Mouse (Mus musculus): Measurements from ENCODE around the gene Hnrnpa3.
A peak's percentile ranks its signal among the peaks of the same experiment; 100 is the strongest.

Gene Hnrnpa3

DNA sequence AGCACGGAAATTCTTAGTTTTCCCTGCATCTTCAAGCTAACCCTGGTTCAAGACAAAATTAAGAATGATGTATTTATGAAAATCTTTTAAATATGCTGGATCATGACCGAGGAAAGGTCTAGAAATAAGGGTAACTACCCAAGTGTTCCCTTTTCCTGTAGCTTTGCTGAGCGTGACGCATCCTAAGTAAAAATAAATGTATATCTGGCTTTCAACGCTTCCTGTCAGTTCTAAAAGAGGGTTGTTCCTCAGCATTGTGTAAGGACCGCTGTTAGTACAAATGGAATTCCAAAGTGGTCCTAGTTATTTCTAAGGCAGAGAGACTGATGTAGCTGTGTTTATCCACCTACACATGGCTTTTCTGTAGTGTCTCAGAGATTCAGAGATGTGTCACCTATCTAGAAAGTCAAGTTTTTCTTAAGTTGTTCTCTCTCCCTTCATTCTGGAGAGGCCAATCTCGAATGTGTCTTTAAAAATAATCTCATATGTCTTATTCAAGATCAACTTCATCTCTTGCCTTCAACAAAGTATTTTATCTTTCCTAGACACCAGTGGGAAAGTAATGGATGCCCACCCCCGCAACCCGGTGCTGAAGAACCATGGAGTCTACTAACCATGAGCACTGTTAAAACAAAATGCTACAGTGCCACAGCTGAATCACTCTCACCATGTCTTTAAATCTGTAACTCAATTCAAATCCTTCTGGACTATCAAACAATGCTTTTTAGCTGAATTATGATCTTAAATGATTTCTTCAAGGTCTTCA is 42.9 kb downstream of the Hnrnpa3 start:
- no peak for DNase-seq (ENCODE audit: low read depth, low spot score)

DNA sequence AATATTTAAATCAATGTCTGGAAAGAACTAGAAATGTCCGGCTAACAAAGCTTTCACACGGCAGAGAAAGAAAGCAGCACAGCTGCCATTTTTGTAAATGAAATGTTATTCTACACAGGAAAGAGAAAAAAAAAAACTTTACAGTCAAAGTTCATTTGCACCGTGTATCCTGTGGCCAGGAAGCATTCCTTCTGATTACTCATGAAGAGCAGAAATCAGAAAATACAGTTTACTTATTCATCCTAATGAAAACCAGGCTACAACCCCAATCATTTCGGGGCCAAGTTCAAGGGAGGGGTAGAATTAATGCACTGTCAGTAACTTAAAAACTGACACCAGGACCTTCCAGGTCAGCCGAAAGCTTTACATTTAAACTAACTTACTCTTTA is 43.5 kb downstream of the Hnrnpa3 start:
- DNase-seq (ENCODE audit: low read depth, low spot score) = no peak

DNA sequence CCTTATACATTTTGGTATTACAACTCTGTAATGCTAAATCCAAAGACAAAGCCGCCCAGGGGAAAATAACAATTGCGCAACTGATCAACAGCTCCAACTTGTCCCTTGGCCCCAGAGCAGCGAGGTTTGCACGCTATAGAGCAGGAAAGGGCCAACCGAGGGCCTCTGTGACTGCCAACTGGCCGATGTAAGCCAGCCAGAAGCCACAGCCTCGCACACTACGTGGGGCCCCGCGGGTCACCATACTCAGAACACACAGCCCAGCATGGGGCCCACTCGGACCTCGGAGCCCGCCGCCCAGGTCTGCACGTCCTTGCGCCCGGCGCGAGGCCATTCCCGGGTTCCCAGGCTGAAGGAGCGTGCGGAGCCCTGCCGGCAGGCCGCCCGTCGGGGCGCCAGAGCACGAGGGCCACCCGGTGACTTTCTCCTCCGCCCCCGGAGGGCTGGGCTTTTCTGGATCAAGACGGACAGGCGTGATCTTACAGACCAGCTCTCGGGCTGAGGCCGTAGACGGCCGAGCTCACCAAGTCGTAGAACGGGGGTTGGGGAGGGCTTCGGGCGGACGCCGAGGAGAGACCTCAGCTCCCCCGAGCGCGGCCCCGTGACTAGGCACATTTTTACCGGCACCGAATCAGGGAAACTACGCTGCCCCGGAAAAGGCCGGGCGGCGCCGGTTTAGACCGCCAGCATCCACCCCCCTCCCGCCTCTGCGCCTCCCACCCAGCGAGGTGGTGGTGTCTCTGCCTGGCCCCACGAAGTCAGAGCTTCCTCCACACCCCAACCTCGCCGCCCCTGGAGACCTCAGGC is 44.5 kb downstream of the Hnrnpa3 start:
- peak; percentile 91 for DNase-seq (ENCODE audit: low read depth, low spot score)

- peak; percentile 96 for DNase-seq (ENCODE audit: low read depth, low spot score)
Observed at GRCm38 (mm10) chr2:75704234-75705161, 45.4 kb downstream of the Hnrnpa3 start, which contains the start of gene Nfe2l2. Gene Nfe2l2 (minus strand): TSS chr2:75704641.

GRCm38 (mm10) chr2:75705162-75705752 is 46.2 kb downstream of the Hnrnpa3 start:
- DNase-seq (ENCODE audit: low read depth, low spot score) = no peak

GRCm38 (mm10) chr2:75706435-75706834 is 47.4 kb downstream of the Hnrnpa3 start:
- no peak for DNase-seq (ENCODE audit: low read depth, low spot score)

DNA sequence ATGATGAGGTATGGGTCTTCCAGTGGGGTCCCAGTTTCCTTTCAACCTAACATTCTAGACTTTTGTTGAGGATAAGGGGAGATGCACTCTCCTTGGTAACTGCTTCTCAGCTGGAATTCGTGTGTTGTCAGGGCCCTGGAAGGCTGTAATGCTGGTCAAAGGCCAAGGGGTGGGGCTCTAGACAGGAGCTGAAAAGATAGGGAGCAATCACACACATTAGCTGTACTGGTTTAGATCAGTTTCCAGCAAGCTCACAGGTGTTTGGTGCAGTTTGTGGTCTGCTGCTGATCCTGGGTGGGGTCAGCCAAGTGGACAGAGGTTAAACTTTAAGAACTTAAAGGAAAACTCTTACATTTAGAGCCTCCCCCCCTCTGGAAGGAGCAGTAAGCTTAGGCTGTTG is 48.4 kb downstream of the Hnrnpa3 start:
- DNase-seq (ENCODE audit: low read depth, low spot score) = no peak

GRCm38 (mm10) chr2:75713083-75713482 is 54.0 kb downstream of the Hnrnpa3 start:
- DNase-seq (ENCODE audit: low read depth, low spot score) = no peak

- no peak for DNase-seq (ENCODE audit: low read depth, low spot score)
Observed at GRCm38 (mm10) chr2:75714766-75715165, 55.7 kb downstream of the Hnrnpa3 start.

DNA sequence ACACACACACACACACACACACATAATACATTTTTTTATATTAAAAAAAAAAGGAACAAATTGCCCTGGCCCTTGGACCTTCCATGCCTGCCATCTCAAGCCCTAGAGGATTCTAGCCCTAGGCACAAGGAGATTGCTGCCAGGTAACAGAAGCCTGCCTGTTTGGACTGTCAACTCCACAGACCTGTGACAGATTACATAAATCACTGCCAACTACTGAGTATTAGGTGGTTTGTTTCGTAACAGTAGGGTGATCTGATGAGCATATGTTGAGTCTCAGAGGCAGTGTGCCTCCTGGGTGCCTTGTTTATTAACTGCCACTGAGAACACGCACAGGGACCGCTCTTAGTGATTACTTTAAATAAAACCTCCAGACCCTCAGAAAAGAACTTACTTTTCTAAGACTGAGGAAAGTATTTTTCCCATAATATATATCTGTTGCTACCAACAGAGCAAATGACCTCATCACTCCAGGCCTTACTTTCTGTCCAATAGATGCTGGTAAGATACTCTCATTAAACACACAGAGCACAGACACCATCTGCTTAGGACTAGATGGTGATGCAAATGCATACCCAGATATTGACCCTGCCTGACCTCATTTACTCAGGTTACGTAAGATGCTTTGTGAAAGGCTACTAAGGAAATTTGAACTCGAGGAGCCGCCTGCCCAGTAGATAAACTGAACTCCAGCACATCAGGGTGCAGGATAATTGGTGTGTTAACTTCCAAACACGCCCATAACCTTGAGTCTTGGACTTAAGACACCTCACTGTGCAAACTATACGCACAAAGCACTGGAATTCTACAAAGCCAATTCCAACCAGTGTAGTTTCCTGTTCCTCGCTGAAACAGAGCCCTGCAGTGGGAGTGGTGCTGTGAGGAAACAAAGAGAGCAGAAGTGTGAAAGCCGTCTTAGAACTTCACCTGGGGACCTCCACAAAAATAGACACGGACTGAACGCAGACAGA is 57.3 kb downstream of the Hnrnpa3 start:
- no peak for DNase-seq (ENCODE audit: low read depth, low spot score)

Data from forelimb bud, embryonic 11.5 days (tissue).